Mouse (Mus musculus) forebrain, embryonic 10.5 days (tissue): ENCODE results near the gene Gm10488. TPM values are rescaled to one million over a fixed set of nuclear protein-coding genes. Genes with fewer than 3 reads are reported as not detected.
"Not testable (repeated sequence)": the region's sequence is repeated elsewhere in the genome, so short reads cannot be mapped to it uniquely, and the experiment has no call there.

ENCODE experiments used
- DNase-seq: peaks from one replicate; pipeline ENCODE4 v3.0.0-alpha.2; 2017; ENCODE audit warnings: low spot score; ENCODE audit errors: extremely low spot score
- H3K27ac ChIP-seq: fragments of 300-500 bp; sonication (generic); 2 replicates; pipeline ENCODE4 v1.5.1; 2016; ENCODE audit warnings: mild to moderate bottlenecking
- H3K27me3 ChIP-seq: fragments of 300-500 bp; sonication (generic); 2 replicates; pipeline ENCODE4 v1.6.1; 2016; ENCODE audit warnings: mild to moderate bottlenecking; ENCODE audit not compliant: poor library complexity, severe bottlenecking
- H3K36me3 ChIP-seq: fragments of 300-500 bp; sonication (generic); replicated peaks from 2 replicates; pipeline ENCODE4 v1.6.1; 2016; ENCODE audit warnings: mild to moderate bottlenecking, moderate library complexity
- H3K4me1 ChIP-seq: fragments of 300-500 bp; sonication (generic); 2 replicates; pipeline ENCODE4 v1.6.1; 2016
- H3K4me3 ChIP-seq: fragments of 300-500 bp; sonication (generic); 2 replicates; pipeline ENCODE4 v1.5.1; 2016; ENCODE audit warnings: mild to moderate bottlenecking, moderate library complexity
- H3K9me3 ChIP-seq: fragments of 300-500 bp; sonication (generic); 2 replicates; pipeline ENCODE4 v1.6.1; 2016; ENCODE audit warnings: mild to moderate bottlenecking, moderate library complexity
- WGBS: fragments of 180-500 bp; shearing (Covaris S2); methylation state at CpG from one replicate; pipeline ENCODE4 v1.1.7; 2016; 5-methylcytosine and 5-hydroxymethylcytosine counted together
- microRNA-seq: library from miRNA; unstranded; fragments of <30 nt; microRNA quantifications from one replicate; pipeline ENCODE4, GENCODE M21; 2017
- polyA plus RNA-seq: library from polyadenylated mRNA; unstranded; fragments of >200 nt; fragmentation: Nextera tagmentation; extraction: Ambion mirVana; gene quantifications from 2 replicates; pipeline ENCODE4 v1.2.1, GENCODE M21; 2016

The Gm10488 gene
- polyA plus RNA-seq, result not detected in 2 replicates

- not testable (repeated sequence) for H3K27ac ChIP-seq, H3K9me3 ChIP-seq, H3K27me3 ChIP-seq, H3K4me1 ChIP-seq, H3K4me3 ChIP-seq, DNase-seq, H3K36me3 ChIP-seq
- no CpG with 5 or more reads among the region's 6 CpGs for WGBS
Observed at GRCm38 (mm10) chrX:29976014-29976413, at the start of gene Gm10488. Gm10488 (plus strand) TSS chrX:29976314.

Small RNA genes lying within 50 kb of the gene (microRNA-seq; reads per million reads assigned to microRNA genes)
- gene Gm44298, result not detected
